Mouse (Mus musculus): ENCODE results near the gene Timeless. TPM values are rescaled to one million over a fixed set of nuclear protein-coding genes. Genes with fewer than 3 reads are reported as not detected.

The Timeless gene
- polyA plus RNA-seq, 1 experiment, result 2.7 TPM

- Histone ChIP-seq H3K4me1 (ENCODE audit: control insufficient read depth) (peaks cover 35% of the 10 kb centered on the region), H3K36me3 (ENCODE audit: control insufficient read depth) (peaks cover under 1% of the 10 kb centered on the region; the same call in 1 of the 2 replicates), H3K9me3 (ENCODE audit: control insufficient read depth, low read length) (no peaks in the 10 kb centered on the region), H3K27me3 (ENCODE audit: control insufficient read depth) (no peaks in the 10 kb centered on the region), H3K4me3 (replicated peaks) (no peak within 1 kb of the TSS)
- TF ChIP-seq TAL1 (IDR thresholded peaks at IDR 0.05; ENCODE audit: low read length), result no peak
- no peak for TF ChIP-seq GATA1 (IDR thresholded peaks at IDR 0.05; ENCODE audit: low read length)
Measured at GRCm38 (mm10) chr10:128225538-128225937, 6.3 kb upstream of the Timeless start, which contains the start of gene Mip. Gene Mip (plus strand): TSS chr10:128225838.

DNA sequence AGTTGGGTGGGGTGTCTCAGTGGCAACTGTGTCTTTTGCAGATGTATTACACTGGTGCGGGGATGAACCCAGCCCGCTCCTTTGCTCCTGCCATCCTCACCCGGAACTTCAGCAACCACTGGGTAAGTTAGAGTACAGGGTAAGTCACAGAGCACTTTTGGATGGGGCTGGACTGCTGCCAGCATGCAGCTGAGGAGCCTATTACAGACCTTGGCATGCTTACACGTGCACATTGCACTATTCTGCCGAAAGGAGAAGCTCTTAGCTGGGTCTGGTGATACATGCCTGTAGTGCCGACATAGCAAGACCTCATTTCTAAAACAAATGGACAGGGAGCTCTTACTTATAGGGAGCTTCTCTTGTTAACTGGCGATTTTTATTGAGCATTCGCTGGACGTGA is 4.3 kb upstream of the Timeless start:
- TF ChIP-seq TAL1 (IDR thresholded peaks at IDR 0.05; ENCODE audit: low read length) (no peak), GATA1 (IDR thresholded peaks at IDR 0.05; ENCODE audit: low read length) (no peak)
- no peak overlapping the region for H3K4me3 ChIP-seq (replicated peaks)
- H3K4me1 ChIP-seq (ENCODE audit: control insufficient read depth), result peaks cover 36% of the 10 kb centered on the region
- H3K9me3 ChIP-seq (ENCODE audit: control insufficient read depth, low read length), result no peaks in the 10 kb centered on the region
- no peaks in the 10 kb centered on the region for H3K27me3 ChIP-seq (ENCODE audit: control insufficient read depth)
- peaks cover 2% of the 10 kb centered on the region; the same call in 1 of the 2 replicates for H3K36me3 ChIP-seq (ENCODE audit: control insufficient read depth)

DNA sequence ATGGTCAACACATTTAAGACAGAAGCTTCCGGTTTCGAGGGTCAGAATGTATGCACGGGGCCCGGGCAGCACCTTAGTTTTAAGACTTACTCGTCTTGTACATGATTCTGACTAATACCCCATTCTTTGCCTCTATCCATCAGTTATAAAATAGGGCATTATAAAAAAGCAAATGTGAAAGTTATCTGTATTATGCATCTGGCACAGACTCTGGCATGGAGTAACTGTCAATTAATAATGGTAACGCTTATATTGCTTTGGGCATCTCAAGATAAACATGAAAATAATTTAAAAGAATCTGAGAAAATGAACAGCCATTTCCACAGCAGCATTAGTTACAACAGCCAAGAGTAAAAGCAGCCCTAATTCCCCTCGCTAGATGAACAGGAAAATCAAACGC is 3.9 kb upstream of the Timeless start:
- Histone ChIP-seq H3K4me1 (ENCODE audit: control insufficient read depth) (peaks cover 40% of the 10 kb centered on the region), H3K4me3 (replicated peaks) (no peak overlapping the region), H3K9me3 (ENCODE audit: control insufficient read depth, low read length) (no peaks in the 10 kb centered on the region), H3K27me3 (ENCODE audit: control insufficient read depth) (no peaks in the 10 kb centered on the region), H3K36me3 (ENCODE audit: control insufficient read depth) (peaks cover 2% of the 10 kb centered on the region; the same call in 1 of the 2 replicates)
- TF ChIP-seq TAL1 (IDR thresholded peaks at IDR 0.05; ENCODE audit: low read length) (no peak), GATA1 (IDR thresholded peaks at IDR 0.05; ENCODE audit: low read length) (no peak)

DNA sequence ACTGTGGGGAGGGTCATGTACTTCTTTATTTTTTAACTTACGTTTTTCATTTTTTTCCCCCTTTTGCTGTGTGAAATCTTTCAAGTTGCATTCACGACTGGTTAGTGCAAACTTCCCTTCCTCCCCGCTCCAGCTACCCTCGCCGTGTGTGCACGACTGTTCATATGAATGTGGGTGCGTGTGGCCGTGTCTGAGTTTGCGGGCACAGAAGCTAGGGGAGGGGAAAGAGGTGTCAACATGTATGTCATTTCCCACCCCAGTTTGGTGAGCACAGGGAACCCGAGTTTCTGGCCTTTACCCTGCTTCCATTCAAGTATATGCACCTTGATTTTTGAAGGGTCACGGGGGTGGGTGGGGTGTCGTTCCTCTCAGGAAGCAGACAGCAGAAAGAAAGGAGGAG is 1.3 kb upstream of the Timeless start:
- TF ChIP-seq GATA1 (IDR thresholded peaks at IDR 0.05; ENCODE audit: low read length) (no peak), TAL1 (IDR thresholded peaks at IDR 0.05; ENCODE audit: low read length) (no peak)
- peaks cover 56% of the 10 kb centered on the region for H3K4me1 ChIP-seq (ENCODE audit: control insufficient read depth)
- H3K4me3 ChIP-seq (replicated peaks), result peak overlapping the region; percentile 97
- peaks cover 20% of the 10 kb centered on the region for H3K36me3 ChIP-seq (ENCODE audit: control insufficient read depth)
- no peaks in the 10 kb centered on the region for H3K9me3 ChIP-seq (ENCODE audit: control insufficient read depth, low read length)
- H3K27me3 ChIP-seq (ENCODE audit: control insufficient read depth), result no peaks in the 10 kb centered on the region

- peak overlapping the region; percentile 97 for H3K4me3 ChIP-seq (replicated peaks)
- peaks cover 26% of the 10 kb centered on the region for H3K36me3 ChIP-seq (ENCODE audit: control insufficient read depth)
- H3K9me3 ChIP-seq (ENCODE audit: control insufficient read depth, low read length), result no peaks in the 10 kb centered on the region
- peaks cover 57% of the 10 kb centered on the region for H3K4me1 ChIP-seq (ENCODE audit: control insufficient read depth)
- no peak for TF ChIP-seq GATA1 (IDR thresholded peaks at IDR 0.05; ENCODE audit: low read length)
- no peak for TF ChIP-seq TAL1 (IDR thresholded peaks at IDR 0.05; ENCODE audit: low read length)
- H3K27me3 ChIP-seq (ENCODE audit: control insufficient read depth), result no peaks in the 10 kb centered on the region
Measured at GRCm38 (mm10) chr10:128231146-128231545, 719 bp upstream of the Timeless start.

GRCm38 (mm10) chr10:128232420-128232985 is 638 bp downstream of the Timeless start:
- Histone ChIP-seq H3K4me1 (ENCODE audit: control insufficient read depth) (peaks cover 57% of the 10 kb centered on the region), H3K36me3 (ENCODE audit: control insufficient read depth) (peaks cover 30% of the 10 kb centered on the region), H3K27me3 (ENCODE audit: control insufficient read depth) (no peaks in the 10 kb centered on the region), H3K4me3 (replicated peaks) (peak overlapping the region; percentile 97), H3K9me3 (ENCODE audit: control insufficient read depth, low read length) (no peaks in the 10 kb centered on the region)
- no peak for TF ChIP-seq TAL1 (IDR thresholded peaks at IDR 0.05; ENCODE audit: low read length)
- TF ChIP-seq GATA1 (IDR thresholded peaks at IDR 0.05; ENCODE audit: low read length), result no peak

DNA sequence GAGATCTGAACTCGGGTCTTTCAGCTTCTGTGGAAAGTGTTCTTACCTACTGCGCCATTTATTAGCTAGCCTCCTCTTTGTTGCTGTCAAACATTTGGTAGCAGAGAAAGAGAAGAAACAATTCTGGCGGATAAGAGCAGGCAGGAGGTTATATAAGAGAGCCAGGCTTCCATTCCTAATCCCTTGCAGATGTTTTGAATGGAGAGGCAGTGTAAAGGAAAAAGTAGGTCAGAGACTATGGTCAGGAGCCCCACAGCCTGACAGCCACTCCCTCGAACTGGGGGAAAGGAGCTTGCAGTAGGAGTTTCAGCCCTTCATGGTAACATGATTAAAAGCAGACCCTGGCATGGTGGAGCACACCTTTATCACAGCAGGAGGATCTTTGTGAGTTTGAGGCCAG is 4.5 kb downstream of the Timeless start:
- TF ChIP-seq GATA1 (IDR thresholded peaks at IDR 0.05; ENCODE audit: low read length) (no peak), TAL1 (IDR thresholded peaks at IDR 0.05; ENCODE audit: low read length) (no peak)
- H3K9me3 ChIP-seq (ENCODE audit: control insufficient read depth, low read length), result no peaks in the 10 kb centered on the region

DNA sequence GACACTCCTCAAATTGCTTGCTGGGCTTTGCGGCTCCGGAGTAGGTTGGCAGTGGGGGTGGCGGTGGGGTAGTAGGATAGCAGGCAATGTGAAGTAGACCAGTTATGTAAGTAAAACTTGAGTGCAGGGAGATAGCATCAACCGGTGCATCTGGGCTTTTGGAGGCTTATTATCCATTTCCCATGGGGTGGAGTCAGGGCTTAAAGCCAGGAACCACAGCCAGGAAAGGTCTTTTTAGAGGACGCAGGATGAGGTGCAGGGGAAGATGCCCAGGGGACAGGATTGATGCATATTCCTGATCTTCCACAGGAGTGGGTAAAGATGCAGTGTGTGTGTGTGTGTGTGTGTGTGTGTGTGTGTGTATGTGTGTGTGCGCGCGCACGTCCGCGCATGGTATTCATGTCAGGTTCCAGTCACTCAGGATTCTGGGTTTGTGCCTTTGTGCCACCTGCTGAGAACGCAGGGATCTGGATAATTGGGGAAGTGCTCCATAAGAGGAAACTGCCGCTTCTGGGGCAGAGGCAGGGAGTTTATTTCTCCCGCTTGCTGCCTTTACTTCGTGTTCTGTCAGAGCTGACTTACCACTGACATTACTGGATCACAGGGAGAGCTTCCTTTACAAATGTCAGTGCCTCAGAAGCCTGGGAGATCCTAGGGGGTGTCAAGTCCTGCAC is 6.1 kb downstream of the Timeless start:
- Histone ChIP-seq H3K36me3 (ENCODE audit: control insufficient read depth) (peaks cover 78% of the 10 kb centered on the region), H3K4me3 (replicated peaks) (no peak overlapping the region), H3K4me1 (ENCODE audit: control insufficient read depth) (peaks cover 44% of the 10 kb centered on the region), H3K9me3 (ENCODE audit: control insufficient read depth, low read length) (no peaks in the 10 kb centered on the region), H3K27me3 (ENCODE audit: control insufficient read depth) (no peaks in the 10 kb centered on the region)
- no peak for TF ChIP-seq GATA1 (IDR thresholded peaks at IDR 0.05; ENCODE audit: low read length)
- no peak for TF ChIP-seq TAL1 (IDR thresholded peaks at IDR 0.05; ENCODE audit: low read length)

More for the DNA sequence above, 4.5 kb downstream of the Timeless start:
- Histone ChIP-seq H3K4me1 (ENCODE audit: control insufficient read depth) (peaks cover 49% of the 10 kb centered on the region), H3K36me3 (ENCODE audit: control insufficient read depth) (peaks cover 62% of the 10 kb centered on the region), H3K4me3 (replicated peaks) (no peak overlapping the region), H3K27me3 (ENCODE audit: control insufficient read depth) (no peaks in the 10 kb centered on the region)

- Histone ChIP-seq H3K4me3 (replicated peaks) (no peak overlapping the region), H3K4me1 (ENCODE audit: control insufficient read depth) (peaks cover 37% of the 10 kb centered on the region), H3K27me3 (ENCODE audit: control insufficient read depth) (no peaks in the 10 kb centered on the region), H3K9me3 (ENCODE audit: control insufficient read depth, low read length) (no peaks in the 10 kb centered on the region), H3K36me3 (ENCODE audit: control insufficient read depth) (peaks cover 85% of the 10 kb centered on the region)
- TF ChIP-seq GATA1 (IDR thresholded peaks at IDR 0.05; ENCODE audit: low read length) (no peak), TAL1 (IDR thresholded peaks at IDR 0.05; ENCODE audit: low read length) (no peak)
Measured at GRCm38 (mm10) chr10:128239140-128239539, 7.3 kb downstream of the Timeless start.
